Mouse (Mus musculus): ENCODE measurements around the gene 9630041A04Rik. TPM values are rescaled to one million over a fixed set of nuclear protein-coding genes. Genes with fewer than 3 reads are reported as not detected.

The 9630041A04Rik gene
- polyA plus RNA-seq, 1 experiment from 2014 or later: 0.29 TPM

DNA sequence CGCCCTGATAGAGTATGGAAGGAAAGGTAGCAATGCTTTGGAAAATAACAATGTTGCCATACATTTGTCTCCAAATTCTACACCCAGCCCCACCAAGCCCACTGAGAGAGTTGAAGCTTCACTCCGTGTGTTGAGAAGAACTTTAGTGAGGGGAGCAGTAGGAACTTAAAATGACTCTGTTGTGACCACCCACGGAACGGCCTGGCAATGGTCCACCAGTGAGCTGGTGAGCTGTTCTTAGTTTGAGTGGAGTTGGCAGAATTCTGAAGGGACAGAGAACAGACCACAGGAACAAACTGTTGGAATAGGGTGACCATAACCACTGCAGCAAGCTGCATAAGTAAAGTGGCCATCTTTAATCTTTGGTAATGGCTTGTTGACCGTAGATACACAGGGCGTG lies 7.0 kb downstream of the 9630041A04Rik start:
- ATAC-seq (ENCODE audit: low read depth): no peak

DNA sequence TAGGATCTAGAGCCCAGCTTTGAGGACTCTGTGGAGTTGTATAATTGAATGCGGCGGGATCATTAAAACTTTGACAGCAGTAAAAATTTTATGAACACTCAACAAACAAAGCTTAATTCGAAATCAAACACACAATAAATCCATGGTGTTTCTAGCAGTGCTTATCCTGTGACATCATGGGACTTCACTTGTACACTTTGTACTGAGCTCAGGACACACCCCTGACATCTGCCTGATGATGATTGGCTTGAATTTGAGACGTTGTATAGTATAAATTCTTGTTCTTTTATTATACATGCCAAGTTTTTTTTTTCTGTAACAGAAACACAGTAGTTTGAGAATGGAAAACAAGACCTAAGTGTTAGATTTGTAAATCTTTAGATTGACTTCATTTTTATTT lies 8.4 kb downstream of the 9630041A04Rik start:
- ATAC-seq (ENCODE audit: low read depth): no peak
- no peak overlapping the region for H3K9ac ChIP-seq (replicated peaks; ENCODE audit: low read depth, low read length)
- H3K27ac ChIP-seq (ENCODE audit: low read depth, low read length): no peak overlapping the region
- H3K4me2 ChIP-seq (ENCODE audit: low read depth, low read length): no peak overlapping the region
- H3K4me3 ChIP-seq (ENCODE audit: low read depth, low read length): no peak overlapping the region
- no peaks in the 10 kb centered on the region for H3K36me3 ChIP-seq (ENCODE audit: control insufficient read depth, insufficient read depth, low read length)
- WGBS: 75% methylated on average over 4 of the region's 4 CpGs
- H3K4me1 ChIP-seq (ENCODE audit: control insufficient read depth, insufficient read depth, low read length): no peaks in the 10 kb centered on the region
- H3K27me3 ChIP-seq (ENCODE audit: control insufficient read depth, insufficient read depth, low read length): no peaks in the 10 kb centered on the region
- no peaks in the 10 kb centered on the region for H3K9me3 ChIP-seq (ENCODE audit: control insufficient read depth, low read length)

More for the DNA sequence above, 7.0 kb downstream of the 9630041A04Rik start:
- no peak overlapping the region for H3K4me2 ChIP-seq (ENCODE audit: low read depth, low read length)
- H3K4me3 ChIP-seq (ENCODE audit: low read depth, low read length): no peak overlapping the region
- H3K4me1 ChIP-seq (ENCODE audit: control insufficient read depth, insufficient read depth, low read length): no peaks in the 10 kb centered on the region
- no peaks in the 10 kb centered on the region for H3K9me3 ChIP-seq (ENCODE audit: control insufficient read depth, low read length)
- no peak overlapping the region for H3K27ac ChIP-seq (ENCODE audit: low read depth, low read length)
- no peak overlapping the region for H3K9ac ChIP-seq (replicated peaks; ENCODE audit: low read depth, low read length)
- 94% methylated on average over 6 of the region's 6 CpGs for WGBS
- H3K36me3 ChIP-seq (ENCODE audit: control insufficient read depth, insufficient read depth, low read length): no peaks in the 10 kb centered on the region
- no peaks in the 10 kb centered on the region for H3K27me3 ChIP-seq (ENCODE audit: control insufficient read depth, insufficient read depth, low read length)

DNA sequence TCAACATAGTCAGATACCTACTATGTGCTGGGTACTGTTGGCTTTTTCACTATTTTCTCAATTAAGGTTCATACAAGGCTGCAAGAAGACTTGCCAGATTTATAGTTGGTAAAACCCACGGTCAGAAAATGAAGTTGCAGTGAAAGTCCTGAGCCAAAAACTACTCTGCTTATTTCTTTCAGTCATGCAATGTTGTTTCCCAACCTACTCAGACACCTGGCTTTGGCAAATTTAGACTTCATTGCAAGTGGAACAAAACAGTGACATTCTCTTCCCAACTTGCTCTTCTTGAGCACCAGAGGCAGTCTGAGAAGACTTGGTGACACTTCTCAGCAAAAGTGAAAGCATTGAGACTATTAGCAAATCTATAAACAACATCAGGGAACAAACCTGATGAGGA lies 13.7 kb downstream of the 9630041A04Rik start:
- Histone ChIP-seq H3K4me3 (ENCODE audit: low read depth, low read length) (no peak overlapping the region), H3K27ac (ENCODE audit: low read depth, low read length) (no peak overlapping the region), H3K9me3 (ENCODE audit: control insufficient read depth, low read length) (no peaks in the 10 kb centered on the region), H3K27me3 (ENCODE audit: control insufficient read depth, insufficient read depth, low read length) (no peaks in the 10 kb centered on the region), H3K9ac (replicated peaks; ENCODE audit: low read depth, low read length) (no peak overlapping the region), H3K4me2 (ENCODE audit: low read depth, low read length) (no peak overlapping the region), H3K36me3 (ENCODE audit: control insufficient read depth, insufficient read depth, low read length) (no peaks in the 10 kb centered on the region), H3K4me1 (ENCODE audit: control insufficient read depth, insufficient read depth, low read length) (no peaks in the 10 kb centered on the region)
- WGBS: 87% methylated on average over 1 of the region's 1 CpGs
- ATAC-seq (ENCODE audit: low read depth): no peak

DNA sequence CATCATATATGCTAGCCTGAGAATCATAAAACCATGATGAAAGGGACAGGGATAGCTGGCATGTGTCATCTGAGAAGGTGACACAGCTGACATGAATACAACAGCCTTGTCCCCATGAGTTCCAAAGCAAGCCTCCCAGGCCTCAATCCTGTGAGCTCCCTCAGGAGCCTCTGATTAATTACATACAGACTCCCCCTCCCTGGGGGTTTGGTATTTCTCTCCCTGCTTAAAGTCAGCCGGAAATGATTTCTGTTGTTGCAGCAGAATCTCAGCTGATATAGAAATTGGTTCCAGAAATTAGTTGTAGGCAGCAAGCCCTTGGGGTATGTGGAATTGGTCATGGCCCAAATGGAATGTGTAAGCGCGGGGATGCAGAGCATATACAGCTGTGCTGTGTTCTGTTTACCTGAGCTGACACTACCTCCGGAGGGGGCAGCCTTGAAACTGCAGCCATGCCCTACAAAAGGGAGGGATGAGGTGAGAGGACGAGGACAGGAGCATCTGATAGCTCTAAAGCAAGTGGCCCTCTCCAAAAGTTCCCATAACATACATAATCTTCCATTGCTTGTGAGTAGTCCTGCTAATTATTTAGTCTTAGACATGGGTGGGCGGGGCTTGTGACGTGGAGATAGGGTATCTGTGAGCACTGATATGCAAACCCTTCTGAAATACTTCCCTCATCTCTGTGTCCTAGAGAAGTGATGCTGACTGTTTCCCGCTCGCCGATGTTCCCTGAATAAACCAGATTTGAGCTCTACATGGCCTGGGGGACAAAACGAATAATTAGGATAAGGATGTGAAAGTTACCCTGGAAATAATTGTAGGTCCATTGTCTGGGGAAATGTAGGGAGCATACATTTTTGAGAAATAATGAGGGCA lies 15.7 kb downstream of the 9630041A04Rik start:
- no peak overlapping the region for H3K4me3 ChIP-seq (ENCODE audit: low read depth, low read length)

DNA sequence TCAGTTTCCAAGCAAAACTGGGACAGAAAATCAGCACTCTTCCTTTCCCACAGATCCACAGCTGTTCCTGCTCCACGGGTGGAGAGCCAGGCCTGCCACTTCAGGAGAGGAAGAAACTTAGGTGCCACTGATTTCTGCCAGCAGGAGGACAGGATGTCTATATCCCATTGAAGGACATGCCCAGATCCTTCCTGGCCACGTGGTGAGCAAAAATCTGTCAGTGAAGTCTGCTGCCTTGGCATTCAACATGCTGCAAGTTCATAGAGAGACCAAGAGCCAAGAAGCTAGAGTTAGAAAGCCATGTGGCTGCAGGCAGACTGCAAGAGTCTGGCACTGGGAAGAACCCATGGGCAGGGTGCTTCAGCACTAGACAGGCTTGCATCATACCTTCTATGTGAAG lies 21.7 kb downstream of the 9630041A04Rik start:
- Histone ChIP-seq H3K9ac (replicated peaks; ENCODE audit: low read depth, low read length) (no peak overlapping the region), H3K9me3 (ENCODE audit: control insufficient read depth, low read length) (no peaks in the 10 kb centered on the region), H3K27ac (ENCODE audit: low read depth, low read length) (no peak overlapping the region), H3K27me3 (ENCODE audit: control insufficient read depth, insufficient read depth, low read length) (no peaks in the 10 kb centered on the region), H3K4me3 (ENCODE audit: low read depth, low read length) (no peak overlapping the region), H3K36me3 (ENCODE audit: control insufficient read depth, insufficient read depth, low read length) (no peaks in the 10 kb centered on the region), H3K4me2 (ENCODE audit: low read depth, low read length) (no peak overlapping the region), H3K4me1 (ENCODE audit: control insufficient read depth, insufficient read depth, low read length) (no peaks in the 10 kb centered on the region)
- no peak for ATAC-seq (ENCODE audit: low read depth)
- 86% methylated on average over 2 of the region's 2 CpGs for WGBS

More for the DNA sequence above, 15.7 kb downstream of the 9630041A04Rik start:
- WGBS: 76% methylated on average over 11 of the region's 11 CpGs
- H3K4me2 ChIP-seq (ENCODE audit: low read depth, low read length): no peak overlapping the region
- no peak overlapping the region for H3K9ac ChIP-seq (replicated peaks; ENCODE audit: low read depth, low read length)
- H3K36me3 ChIP-seq (ENCODE audit: control insufficient read depth, insufficient read depth, low read length): no peaks in the 10 kb centered on the region
- no peaks in the 10 kb centered on the region for H3K4me1 ChIP-seq (ENCODE audit: control insufficient read depth, insufficient read depth, low read length)
- no peak overlapping the region for H3K27ac ChIP-seq (ENCODE audit: low read depth, low read length)
- no peaks in the 10 kb centered on the region for H3K27me3 ChIP-seq (ENCODE audit: control insufficient read depth, insufficient read depth, low read length)
- ATAC-seq (ENCODE audit: low read depth): no peak
- H3K9me3 ChIP-seq (ENCODE audit: control insufficient read depth, low read length): no peaks in the 10 kb centered on the region

DNA sequence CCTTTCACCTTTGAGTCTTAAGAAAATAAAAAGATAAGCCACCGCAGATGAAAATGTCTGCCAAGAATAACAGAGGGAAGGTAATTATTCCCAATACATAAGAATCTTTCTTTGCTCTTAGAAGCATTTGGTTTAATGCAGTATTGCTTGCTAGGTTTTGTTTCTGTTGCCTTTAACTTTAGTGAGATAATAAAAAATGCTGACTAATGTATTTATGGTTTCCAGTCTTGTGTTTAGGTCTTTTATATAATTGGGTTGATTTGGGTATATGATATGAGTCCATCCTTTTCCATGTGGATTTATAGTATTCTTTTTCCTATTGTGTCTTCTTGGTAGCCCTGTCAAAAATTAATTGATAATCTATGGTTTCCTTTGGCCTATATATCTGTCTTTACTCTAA lies 36.2 kb downstream of the 9630041A04Rik start:
- 100% methylated on average over 1 of the region's 1 CpGs for WGBS
- no peaks in the 10 kb centered on the region for H3K36me3 ChIP-seq (ENCODE audit: control insufficient read depth, insufficient read depth, low read length)
- no peak for ATAC-seq (ENCODE audit: low read depth)

DNA sequence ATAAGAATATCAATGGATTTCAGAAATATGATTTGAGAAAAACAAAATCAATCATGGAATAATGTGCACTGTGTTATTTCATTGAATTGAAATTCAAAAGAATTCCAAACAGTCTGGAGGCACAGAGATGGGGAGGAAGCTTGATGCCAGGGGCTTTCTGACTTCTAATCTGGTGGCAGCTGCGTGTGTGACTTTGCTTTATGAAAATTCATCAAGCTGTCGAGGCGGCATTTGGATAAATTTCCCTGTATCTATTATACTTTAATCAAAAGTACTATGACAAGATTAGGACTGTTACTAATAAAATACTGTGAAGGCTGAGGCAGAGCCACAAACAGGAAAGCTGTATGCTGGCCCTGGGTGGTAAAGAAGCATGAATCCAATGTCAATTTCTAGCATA lies 41.8 kb downstream of the 9630041A04Rik start:
- no peak for ATAC-seq (ENCODE audit: low read depth)
- no peaks in the 10 kb centered on the region for H3K9me3 ChIP-seq (ENCODE audit: control insufficient read depth, low read length)
- H3K4me2 ChIP-seq (ENCODE audit: low read depth, low read length): no peak overlapping the region
- H3K27ac ChIP-seq (ENCODE audit: low read depth, low read length): no peak overlapping the region
- no peak overlapping the region for H3K4me3 ChIP-seq (ENCODE audit: low read depth, low read length)
- WGBS: 82% methylated on average over 3 of the region's 3 CpGs
- H3K4me1 ChIP-seq (ENCODE audit: control insufficient read depth, insufficient read depth, low read length): peaks cover 5% of the 10 kb centered on the region; the same call in 1 of the 2 replicates
- no peak overlapping the region for H3K9ac ChIP-seq (replicated peaks; ENCODE audit: low read depth, low read length)
- no peaks in the 10 kb centered on the region for H3K27me3 ChIP-seq (ENCODE audit: control insufficient read depth, insufficient read depth, low read length)
- no peaks in the 10 kb centered on the region for H3K36me3 ChIP-seq (ENCODE audit: control insufficient read depth, insufficient read depth, low read length)

More for the DNA sequence above, 36.2 kb downstream of the 9630041A04Rik start:
- Histone ChIP-seq H3K27ac (ENCODE audit: low read depth, low read length) (no peak overlapping the region), H3K4me2 (ENCODE audit: low read depth, low read length) (no peak overlapping the region), H3K27me3 (ENCODE audit: control insufficient read depth, insufficient read depth, low read length) (no peaks in the 10 kb centered on the region), H3K9ac (replicated peaks; ENCODE audit: low read depth, low read length) (no peak overlapping the region), H3K9me3 (ENCODE audit: control insufficient read depth, low read length) (no peaks in the 10 kb centered on the region), H3K4me1 (ENCODE audit: control insufficient read depth, insufficient read depth, low read length) (no peaks in the 10 kb centered on the region), H3K4me3 (ENCODE audit: low read depth, low read length) (no peak overlapping the region)

DNA sequence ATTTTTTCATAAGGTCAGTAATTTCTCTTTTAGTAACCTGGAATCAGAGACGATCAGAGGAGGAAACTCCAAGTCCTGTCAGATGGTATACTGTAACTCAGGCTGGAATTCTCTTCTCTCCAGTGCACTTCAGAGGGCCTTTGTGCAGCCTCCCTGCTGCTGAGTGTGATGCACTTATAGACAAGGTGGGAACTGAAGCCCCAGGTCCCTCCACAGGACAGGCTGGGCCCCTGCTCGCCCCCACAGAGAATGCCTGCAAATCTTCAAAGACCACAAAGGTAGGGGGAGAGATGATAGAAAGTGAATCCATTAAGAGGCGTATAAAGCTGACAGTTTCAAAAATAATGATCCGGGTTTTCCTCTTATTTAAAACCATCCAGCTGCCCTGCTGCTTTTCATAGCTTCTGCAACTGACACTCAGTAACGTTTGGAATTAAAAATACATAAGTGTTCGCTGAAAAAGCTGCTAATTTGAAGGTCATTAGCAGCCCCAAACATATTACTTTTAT lies 46.2 kb downstream of the 9630041A04Rik start:
- Histone ChIP-seq H3K9me3 (ENCODE audit: control insufficient read depth, low read length) (no peaks in the 10 kb centered on the region), H3K4me3 (ENCODE audit: low read depth, low read length) (no peak overlapping the region), H3K4me2 (ENCODE audit: low read depth, low read length) (no peak overlapping the region), H3K27ac (ENCODE audit: low read depth, low read length) (no peak overlapping the region), H3K27me3 (ENCODE audit: control insufficient read depth, insufficient read depth, low read length) (no peaks in the 10 kb centered on the region), H3K9ac (replicated peaks; ENCODE audit: low read depth, low read length) (no peak overlapping the region), H3K36me3 (ENCODE audit: control insufficient read depth, insufficient read depth, low read length) (no peaks in the 10 kb centered on the region), H3K4me1 (ENCODE audit: control insufficient read depth, insufficient read depth, low read length) (peaks cover 24% of the 10 kb centered on the region)
- 44% methylated on average over 6 of the region's 6 CpGs for WGBS
- no peak for ATAC-seq (ENCODE audit: low read depth)

DNA sequence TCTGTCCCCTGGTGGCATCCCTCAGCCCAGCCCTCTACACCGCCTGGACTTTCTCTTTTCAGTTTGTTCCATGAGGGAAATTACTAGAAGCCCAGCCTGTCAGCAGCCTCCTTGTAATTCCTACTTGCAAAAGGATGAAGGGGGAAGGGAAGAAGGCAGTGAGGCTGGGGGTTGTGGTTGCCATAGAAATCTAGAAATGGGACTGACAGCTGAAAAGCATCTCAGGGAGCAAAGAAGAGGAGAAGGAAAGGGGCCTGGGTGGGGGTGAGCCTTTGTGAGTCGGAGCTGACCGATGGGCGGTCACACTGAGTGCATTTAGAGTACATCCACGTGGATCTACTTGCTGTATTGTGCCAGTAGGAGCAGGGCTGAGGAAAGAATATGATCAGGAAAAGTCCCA lies 47.2 kb downstream of the 9630041A04Rik start:
- H3K9me3 ChIP-seq (ENCODE audit: control insufficient read depth, low read length): no peaks in the 10 kb centered on the region
- ATAC-seq (ENCODE audit: low read depth): no peak; the same call in 1 of the 2 replicates
- no peak overlapping the region for H3K27ac ChIP-seq (ENCODE audit: low read depth, low read length)
- WGBS: 32% methylated on average over 5 of the region's 5 CpGs
- H3K4me2 ChIP-seq (ENCODE audit: low read depth, low read length): no peak overlapping the region
- H3K27me3 ChIP-seq (ENCODE audit: control insufficient read depth, insufficient read depth, low read length): no peaks in the 10 kb centered on the region
- H3K9ac ChIP-seq (replicated peaks; ENCODE audit: low read depth, low read length): no peak overlapping the region
- H3K4me1 ChIP-seq (ENCODE audit: control insufficient read depth, insufficient read depth, low read length): peaks cover 24% of the 10 kb centered on the region
- no peaks in the 10 kb centered on the region for H3K36me3 ChIP-seq (ENCODE audit: control insufficient read depth, insufficient read depth, low read length)
- no peak overlapping the region for H3K4me3 ChIP-seq (ENCODE audit: low read depth, low read length)

All from neural tube, embryonic 14.5 days (tissue).